Mouse (Mus musculus) urinary bladder, postnatal 4 days (tissue): ENCODE data around the gene Cfdp1.

Experiments
- DNase-seq, 2 experiments: peaks; one replicate each; pipeline ENCODE4 v3.0.0; 2021 to 2022; ENCODE audit warnings: low spot score in 2 of 2

Gene Cfdp1

GRCm38 (mm10) chr8:111853861-111854501, at the start of gene Cfdp1:
Gene Cfdp1 (minus strand): TSS chr8:111854291.
- peak; percentile 93 to 97 for DNase-seq

DNA sequence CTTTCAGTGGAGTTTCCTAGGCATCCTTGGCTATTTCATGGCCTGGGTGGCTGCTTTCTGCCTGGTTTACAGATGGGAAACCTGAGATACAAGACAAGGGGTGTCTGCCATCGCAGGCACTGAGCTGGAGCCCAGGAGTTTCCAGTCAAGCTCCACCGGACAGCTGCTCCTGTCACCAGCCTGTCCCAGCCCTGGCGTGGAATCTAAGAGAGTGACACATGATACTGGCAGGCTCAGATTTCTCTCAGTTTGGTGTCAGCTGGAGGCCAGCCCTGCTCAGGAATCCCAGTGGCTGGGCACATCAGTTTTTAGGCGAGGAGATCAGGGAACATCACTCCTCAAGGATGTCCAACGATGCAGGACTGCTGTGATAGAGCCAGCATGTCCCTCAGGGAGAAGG, 48.0 kb upstream of the Cfdp1 start:
- no peak for DNase-seq

DNA sequence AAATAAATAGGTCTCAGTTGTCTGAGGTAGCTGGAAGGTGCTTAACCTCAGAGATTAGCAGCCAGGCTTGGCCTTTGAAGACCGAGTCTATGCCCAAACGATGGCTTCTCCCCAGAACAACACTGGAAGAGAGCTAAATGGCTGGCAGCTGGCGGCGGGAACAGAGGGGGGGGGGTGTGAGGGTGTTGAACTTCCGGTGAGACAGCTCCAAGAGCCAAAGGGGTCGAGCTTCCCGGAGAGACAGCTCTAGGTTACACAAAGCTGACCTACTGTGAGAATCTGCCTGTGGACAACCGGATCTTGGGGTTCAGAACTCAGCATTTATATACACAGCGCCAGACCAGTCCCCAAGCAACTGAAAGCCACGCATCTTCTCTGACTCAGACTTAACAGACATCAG, 44.5 kb upstream of the Cfdp1 start:
- DNase-seq: no peak

- no peak for DNase-seq
These were observed 40.9 kb upstream of the Cfdp1 start for GRCm38 (mm10) chr8:111894955-111895354.

GRCm38 (mm10) chr8:111892615-111893014, 38.5 kb upstream of the Cfdp1 start:
- no peak for DNase-seq

DNA sequence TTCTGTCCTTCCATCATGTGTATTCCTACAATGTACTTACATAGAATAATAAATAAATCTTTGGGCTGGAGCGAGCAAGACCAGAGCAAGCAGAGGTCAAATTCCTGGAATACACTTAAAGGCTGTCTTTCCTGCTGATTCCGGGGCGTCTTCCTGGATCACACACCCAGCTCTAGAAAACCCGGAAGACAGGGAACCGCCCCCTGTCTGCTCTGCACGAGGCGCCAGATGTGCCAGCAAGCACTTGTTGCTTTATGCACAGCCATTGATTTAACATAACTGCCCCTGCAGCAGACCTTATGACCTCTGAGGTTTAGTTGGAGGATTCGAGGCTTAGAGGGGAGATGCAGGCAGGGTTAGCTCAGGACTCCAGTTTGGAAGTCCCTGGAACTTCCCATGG, 37.9 kb upstream of the Cfdp1 start:
- DNase-seq: no peak

DNA sequence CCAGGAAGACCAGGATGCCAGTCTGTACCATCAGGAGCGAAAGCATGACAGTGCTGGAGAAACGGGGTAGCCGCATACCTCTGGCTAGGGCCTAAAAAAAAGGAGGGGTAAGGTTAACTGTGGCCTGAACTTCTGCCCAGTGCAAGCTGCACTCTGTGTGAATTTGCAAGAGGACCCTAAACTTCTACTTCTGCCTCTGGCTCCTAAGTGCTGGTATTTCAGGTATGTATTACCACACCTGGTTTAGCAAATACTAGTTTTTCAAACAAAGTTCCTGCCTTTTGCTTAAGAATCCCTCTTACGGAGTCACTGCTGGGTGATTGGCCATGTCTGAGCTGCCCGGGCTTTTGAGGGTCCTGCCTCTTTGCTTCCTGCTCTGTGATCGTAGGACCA, 36.8 kb upstream of the Cfdp1 start:
- DNase-seq: no peak

DNA sequence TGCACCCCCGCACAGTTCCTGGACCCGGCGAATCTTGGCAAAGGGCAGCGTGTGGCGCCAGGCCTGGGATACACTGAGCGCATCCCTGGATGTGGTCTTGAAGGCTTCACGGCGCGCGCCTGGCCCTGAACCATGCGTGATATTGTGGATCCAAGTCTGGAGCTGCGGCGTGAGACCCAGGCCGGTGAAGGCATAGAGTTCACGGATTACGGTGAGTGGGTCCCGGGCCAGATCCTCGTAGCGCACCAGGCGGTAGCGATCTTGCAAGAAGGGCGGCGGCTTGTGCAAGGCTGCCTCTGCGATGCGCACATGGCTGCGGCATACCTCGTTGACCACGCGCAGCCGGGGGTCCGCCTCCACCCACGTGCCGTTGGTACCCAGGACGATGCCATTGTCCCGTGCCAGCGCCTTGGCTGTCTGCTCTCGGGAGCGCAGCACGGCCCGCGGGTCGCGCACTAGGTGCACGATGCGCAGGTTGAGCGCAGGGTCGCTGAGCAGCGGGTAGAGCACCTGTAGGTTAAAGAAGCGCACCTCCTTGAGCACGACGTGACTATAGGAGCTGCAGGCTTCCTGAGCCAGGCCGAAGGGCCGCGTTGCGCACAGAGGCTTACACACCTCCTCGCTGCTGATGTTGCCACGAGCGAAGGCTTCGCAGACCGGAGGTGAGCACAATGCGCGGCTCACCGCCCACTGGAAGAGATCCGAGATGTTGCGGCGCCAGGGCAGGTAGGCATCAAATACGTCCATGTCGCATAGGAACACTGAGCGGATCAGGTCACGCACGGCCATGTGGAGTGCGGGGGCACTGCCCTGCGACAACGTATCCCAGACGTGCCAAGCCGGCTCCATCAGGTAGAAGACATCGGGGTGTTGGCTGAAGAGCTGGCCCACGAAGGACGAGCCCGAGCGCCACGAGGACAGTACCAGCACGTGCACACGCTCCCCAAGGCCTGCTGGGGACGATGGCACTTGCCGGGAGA, 36.1 kb upstream of the Cfdp1 start:
- no peak for DNase-seq

GRCm38 (mm10) chr8:111888091-111888650, 34.1 kb upstream of the Cfdp1 start:
- no peak for DNase-seq

- DNase-seq: no peak
These were observed 33.4 kb upstream of the Cfdp1 start for GRCm38 (mm10) chr8:111887479-111887878.

GRCm38 (mm10) chr8:111883615-111884014, 29.5 kb upstream of the Cfdp1 start:
- DNase-seq: no peak

- peak in 1 of 2 experiments; percentile 69 for DNase-seq
These were observed 27.5 kb upstream of the Cfdp1 start for GRCm38 (mm10) chr8:111881591-111881990.

DNA sequence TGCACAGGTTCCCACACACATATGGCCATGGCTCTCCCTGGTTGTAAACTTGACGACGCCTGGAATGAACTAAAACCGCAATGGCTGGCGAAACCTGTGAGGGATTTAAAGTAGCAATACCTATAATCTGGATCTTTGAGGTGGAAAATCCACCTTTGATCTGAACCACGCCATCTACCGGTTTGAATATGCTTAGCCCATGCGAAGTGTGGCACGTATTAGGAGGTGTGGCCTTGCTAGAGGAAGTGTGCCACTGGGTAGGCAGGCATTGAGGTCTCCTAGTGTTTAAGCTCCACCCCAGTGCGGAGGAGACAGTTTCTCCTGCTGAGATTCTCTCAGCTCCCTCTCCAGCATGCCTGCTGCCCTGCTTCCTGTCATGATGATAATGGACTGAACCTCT, 23.6 kb upstream of the Cfdp1 start:
- DNase-seq: no peak

- peak; percentile 93 to 96 for DNase-seq
These were observed 22.4 kb upstream of the Cfdp1 start, which contains the start of gene Tmem170 for GRCm38 (mm10) chr8:111876355-111876948. Gene Tmem170 (minus strand): TSS chr8:111876750.

GRCm38 (mm10) chr8:111875758-111876157, 21.7 kb upstream of the Cfdp1 start:
- DNase-seq: no peak

DNA sequence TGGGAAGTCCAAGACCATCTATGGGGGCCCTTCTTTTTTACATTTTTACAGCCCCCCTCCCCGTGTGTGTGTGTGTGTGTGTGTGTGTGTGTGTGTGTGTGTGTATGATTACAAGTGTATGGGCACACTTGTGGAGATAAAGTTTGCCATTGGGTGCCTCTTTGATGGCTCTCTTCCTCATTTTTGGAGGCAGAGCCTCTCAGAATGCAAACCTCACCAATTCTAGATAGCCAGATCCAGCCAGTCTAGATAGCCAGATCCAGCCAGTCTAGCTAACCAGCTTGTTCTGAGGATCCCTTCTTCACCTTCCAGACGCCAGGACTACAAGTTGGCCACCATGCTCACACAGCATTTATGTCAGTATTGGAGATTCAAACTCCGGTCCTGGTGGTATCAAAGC, 17.2 kb upstream of the Cfdp1 start:
- DNase-seq: no peak

GRCm38 (mm10) chr8:111870379-111870778, 16.3 kb upstream of the Cfdp1 start:
- no peak for DNase-seq

DNA sequence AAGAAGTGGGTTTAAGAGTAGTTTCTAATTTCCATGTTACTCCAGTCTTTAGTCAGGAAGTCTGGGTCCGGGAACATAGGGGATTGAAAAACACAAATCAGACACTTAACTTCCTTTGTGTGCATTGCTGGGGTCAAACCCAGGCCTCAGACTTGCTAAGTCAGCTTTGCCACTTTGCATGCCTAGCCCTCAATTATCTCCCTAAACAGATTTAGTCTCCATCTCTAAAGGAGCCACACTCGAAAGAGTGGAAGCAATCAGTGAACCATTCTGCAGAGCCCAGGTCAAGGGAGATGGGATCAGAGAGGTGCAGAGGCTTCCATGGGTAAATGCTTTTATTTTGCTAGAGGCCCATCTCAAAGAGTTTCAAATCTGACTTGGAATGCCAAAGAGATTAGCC, 14.6 kb upstream of the Cfdp1 start:
- no peak for DNase-seq

DNA sequence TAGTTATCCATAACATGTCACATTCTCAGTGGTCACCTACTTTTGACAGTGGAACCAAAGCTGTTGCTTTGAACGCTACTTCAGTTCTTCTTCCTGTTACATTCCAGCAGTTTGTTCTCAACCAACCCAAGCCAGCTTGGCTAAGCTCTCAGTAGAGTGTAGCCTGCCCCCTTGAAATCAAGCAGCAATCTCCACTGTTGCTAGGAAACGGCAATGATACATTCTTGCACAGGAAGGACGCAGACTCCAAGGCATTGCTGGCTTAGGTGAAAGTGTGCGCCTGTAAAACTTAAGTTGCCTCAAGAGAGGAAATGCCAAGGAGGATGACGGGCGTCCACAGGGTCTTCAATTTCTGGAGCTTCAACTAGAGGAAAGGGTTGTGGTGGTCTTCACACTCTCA, 11.8 kb upstream of the Cfdp1 start:
- DNase-seq: no peak

DNA sequence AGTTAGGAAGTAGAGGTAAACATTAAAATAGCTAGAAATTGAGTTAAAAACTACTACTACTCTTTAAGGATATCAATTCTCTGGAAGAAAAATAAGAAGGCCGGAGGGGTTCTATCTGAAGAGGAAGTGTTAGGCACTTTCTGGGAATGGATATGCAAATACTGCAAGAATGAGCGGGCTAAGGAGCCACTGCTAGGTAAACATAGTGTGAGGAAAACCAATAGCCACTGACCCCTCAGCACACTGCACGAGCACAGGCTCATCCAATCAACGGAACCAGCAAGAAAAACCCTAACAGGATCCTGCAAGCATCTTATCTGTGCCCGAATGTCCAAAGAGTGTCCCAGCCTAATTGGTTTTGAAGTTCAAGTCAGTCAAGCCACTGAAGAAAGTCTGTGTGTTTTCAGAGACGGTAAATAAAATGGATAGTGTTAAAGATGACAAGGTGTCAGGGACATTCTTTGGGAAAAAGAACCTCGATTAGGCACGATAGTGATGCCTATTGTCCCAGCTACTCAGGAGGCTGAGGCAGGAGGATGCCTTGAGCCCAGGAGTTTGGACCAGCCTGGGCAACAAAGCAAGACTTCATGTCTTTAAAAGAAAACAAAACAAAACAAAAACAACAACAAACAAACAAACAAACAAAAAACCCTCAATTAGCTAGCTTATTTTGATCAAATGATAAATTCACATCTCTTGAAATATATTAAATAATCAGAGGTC, 11.2 kb upstream of the Cfdp1 start:
- DNase-seq: no peak

- no peak for DNase-seq
These were observed 10.6 kb upstream of the Cfdp1 start for GRCm38 (mm10) chr8:111864648-111865047.

DNA sequence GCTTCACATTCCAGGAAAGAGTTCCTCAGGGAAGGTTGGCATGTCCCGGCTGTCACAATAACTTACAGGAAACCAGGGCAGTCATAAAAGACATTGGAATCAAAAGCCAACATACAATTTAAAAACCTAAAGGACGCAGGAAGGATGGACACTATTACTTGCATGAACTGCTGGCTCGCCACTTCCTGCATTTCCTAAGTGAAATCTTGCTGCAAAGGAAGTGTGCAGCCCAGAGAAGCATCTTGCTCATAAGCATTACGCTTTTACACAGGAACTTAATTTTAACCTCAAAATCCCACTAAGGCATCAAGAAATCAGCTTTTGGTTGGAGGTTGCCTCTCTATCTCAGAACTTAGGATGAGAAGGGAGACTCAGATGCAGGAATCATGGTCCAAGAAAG, 9.2 kb upstream of the Cfdp1 start:
- no peak for DNase-seq
